In the genomic region with DNA sequence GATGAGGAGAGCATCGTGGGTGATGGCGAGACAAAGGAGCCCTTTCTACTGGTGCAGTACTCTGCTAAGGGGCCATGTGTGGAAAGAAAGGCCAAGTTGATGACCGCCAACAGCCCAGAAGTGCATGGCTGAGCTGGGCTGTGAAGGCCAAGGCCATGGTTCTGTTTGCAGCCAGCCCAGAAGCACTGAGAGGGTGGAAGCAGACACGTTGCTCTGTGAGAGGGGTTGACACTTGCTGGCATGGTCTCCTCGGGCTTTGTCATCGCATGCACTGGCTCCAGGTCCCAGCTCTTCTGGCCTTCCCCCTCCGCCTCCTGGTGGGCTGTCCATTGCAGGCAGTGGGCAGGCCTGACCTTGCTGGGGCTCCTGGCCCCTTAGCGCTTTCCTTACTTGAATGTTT, we compare ENCODE assay signal across 15 mouse cellular contexts. TPM values are rescaled to one million over a fixed set of nuclear protein-coding genes. Genes with fewer than 3 reads are reported as not detected.
DNase-seq lines count a peak whose midpoint lies in the region; ATAC-seq and TF ChIP-seq lines count a peak whose summit lies in the region.
"Had no signal": no experiment of that assay in that cellular context is flagged by ENCODE, and none has a peak within 500 bp of the region (broad histone marks: within the 10 kb centered on the region; RNA-seq: fewer than 3 reads in every experiment).

No protein-coding gene starts in this region.

- H3K4me3 ChIP-seq in forebrain, embryonic 15.5 days, result no peak overlapping the region
- no peak overlapping the region for H3K4me3 ChIP-seq in forebrain, postnatal 0 days (ENCODE audit: low read depth, low read length)
- no peak overlapping the region for H3K4me3 ChIP-seq in spleen, adult 2 months (ENCODE audit: extremely low read depth, insufficient read depth, insufficient read length)
- no peak overlapping the region for H3K4me3 ChIP-seq in hindbrain, postnatal 0 days (ENCODE audit: low read length)
- H3K4me3 ChIP-seq in olfactory bulb, adult 2 months (ENCODE audit: insufficient read depth, low read depth, low read length), result no peak overlapping the region
- H3K4me3 ChIP-seq: erythroblast, embryonic 14.5 days; heart, embryonic 13.5 days; neural tube, embryonic 13.5 days had no signal

- H3K9me3 ChIP-seq in forebrain, embryonic 15.5 days, result no peaks in the 10 kb centered on the region
- H3K9me3 ChIP-seq in forebrain, postnatal 0 days (ENCODE audit: low read length), result no peaks in the 10 kb centered on the region
- H3K9me3 ChIP-seq in hindbrain, postnatal 0 days (ENCODE audit: low read length), result no peaks in the 10 kb centered on the region
- H3K9me3 ChIP-seq: heart, embryonic 13.5 days; neural tube, embryonic 13.5 days had no signal

- no peak for DNase-seq in forebrain, postnatal 0 days
- DNase-seq in spleen, adult 2 months (ENCODE audit: low read depth in 1 of 2, low spot score in 2 of 2), result no peak
- no peak for DNase-seq in spleen, adult 18-20 months
- no peak for DNase-seq in hindbrain, postnatal 0 days (ENCODE audit: low spot score)
- no peak for DNase-seq in frontal cortex, adult 2 months (ENCODE audit: extremely low spot score in 1 of 2, low spot score in 1 of 2)
- no peak for DNase-seq in frontal cortex, postnatal 25 days (ENCODE audit: low spot score in 2 of 2)
- DNase-seq: gastrocnemius, postnatal 14 days; lung, adult 18-20 months; right cerebral cortex, postnatal 25 days had no signal

- TF ChIP-seq CTCF in forebrain, postnatal 0 days (IDR thresholded peaks at IDR 0.05; ENCODE audit: low read depth), result no peak
- no peak for TF ChIP-seq CTCF in spleen, adult 2 months (IDR thresholded peaks at IDR 0.05; ENCODE audit: extremely low read depth, insufficient read depth, insufficient read length, insufficient replicate concordance)
- TF ChIP-seq CTCF in hindbrain, postnatal 0 days (IDR thresholded peaks at IDR 0.05; ENCODE audit: low read depth), result peak; percentile 13; the same call in 1 of the 2 replicates
- no peak for TF ChIP-seq CTCF in olfactory bulb, adult 2 months (IDR thresholded peaks at IDR 0.05; ENCODE audit: insufficient read depth, low read depth, low read length)

- H3K27ac ChIP-seq in forebrain, embryonic 15.5 days (replicated peaks), result 0 out of 2 replicates have a peak overlapping the region, but pooled peaks have one; percentile 23
- no peak overlapping the region for H3K27ac ChIP-seq in forebrain, postnatal 0 days (ENCODE audit: low read depth, low read length)
- peak overlapping the region; percentile 88 for H3K27ac ChIP-seq in spleen, adult 2 months (ENCODE audit: insufficient read depth, low read length)
- peak overlapping the region; percentile 65; the same call in 1 of the 2 replicates for H3K27ac ChIP-seq in hindbrain, postnatal 0 days
- H3K27ac ChIP-seq in olfactory bulb, adult 2 months (ENCODE audit: insufficient read depth, low read depth, low read length), result peak overlapping the region; percentile 39
- H3K27ac ChIP-seq: heart, embryonic 13.5 days had no signal

- no peaks in the 10 kb centered on the region for H3K27me3 ChIP-seq in forebrain, embryonic 15.5 days
- no peaks in the 10 kb centered on the region for H3K27me3 ChIP-seq in forebrain, postnatal 0 days (ENCODE audit: insufficient read depth, low read length)
- no peaks in the 10 kb centered on the region for H3K27me3 ChIP-seq in spleen, adult 2 months (ENCODE audit: control insufficient read depth, insufficient read depth, low read length)
- H3K27me3 ChIP-seq in hindbrain, postnatal 0 days (ENCODE audit: insufficient read depth, low read length), result no peaks in the 10 kb centered on the region
- H3K27me3 ChIP-seq: heart, embryonic 13.5 days; neural tube, embryonic 13.5 days; Patski had no signal

- WGBS in forebrain, embryonic 15.5 days, result 89% methylated on average over 8 of the region's 8 CpGs
- 80% methylated on average over 8 of the region's 8 CpGs for WGBS in forebrain, postnatal 0 days
- WGBS in spleen, adult 2 months, result 85% methylated on average over 8 of the region's 8 CpGs
- 61% methylated on average over 8 of the region's 8 CpGs for WGBS in hindbrain, postnatal 0 days
- WGBS in olfactory bulb, adult 2 months, result 48% methylated on average over 8 of the region's 8 CpGs

- TF ChIP-seq POLR2A in spleen, adult 2 months (IDR thresholded peaks at IDR 0.05; ENCODE audit: low read depth, low read length), result no peak
- no peak for TF ChIP-seq POLR2A in olfactory bulb, adult 2 months (IDR thresholded peaks at IDR 0.05; ENCODE audit: insufficient read depth, low read depth, low read length)

- H3K9ac ChIP-seq in forebrain, embryonic 15.5 days (replicated peaks), result no peak overlapping the region
- H3K9ac ChIP-seq in forebrain, postnatal 0 days, result no peak overlapping the region
- no peak overlapping the region for H3K9ac ChIP-seq in hindbrain, postnatal 0 days (replicated peaks; ENCODE audit: low read length)
- H3K9ac ChIP-seq: heart, embryonic 13.5 days had no signal

- H3K36me3 ChIP-seq in forebrain, embryonic 15.5 days, result peaks cover 48% of the 10 kb centered on the region
- H3K36me3 ChIP-seq in forebrain, postnatal 0 days (ENCODE audit: insufficient read depth), result peaks cover 52% of the 10 kb centered on the region
- peaks cover 39% of the 10 kb centered on the region for H3K36me3 ChIP-seq in spleen, adult 2 months (ENCODE audit: control insufficient read depth, insufficient read depth, low read length)
- H3K36me3 ChIP-seq in hindbrain, postnatal 0 days (ENCODE audit: insufficient read depth, low read length), result peaks cover 27% of the 10 kb centered on the region; the same call in 1 of the 2 replicates

- ATAC-seq in forebrain, embryonic 15.5 days (replicated peaks), result no peak
- ATAC-seq in forebrain, postnatal 0 days, result no peak
- no peak; the same call in 1 of the 2 replicates for ATAC-seq in hindbrain, postnatal 0 days
- ATAC-seq: Patski had no signal

- peaks cover 58% of the 10 kb centered on the region for H3K4me1 ChIP-seq in forebrain, embryonic 15.5 days
- peaks cover 30% of the 10 kb centered on the region for H3K4me1 ChIP-seq in forebrain, postnatal 0 days (ENCODE audit: insufficient read depth)
- H3K4me1 ChIP-seq in spleen, adult 2 months (ENCODE audit: control insufficient read depth, insufficient read depth, insufficient read length), result peaks cover 51% of the 10 kb centered on the region
- peaks cover 42% of the 10 kb centered on the region for H3K4me1 ChIP-seq in hindbrain, postnatal 0 days (ENCODE audit: insufficient read depth, low read length)
- peaks cover 60% of the 10 kb centered on the region for H3K4me1 ChIP-seq in olfactory bulb, adult 2 months (ENCODE audit: control insufficient read depth, insufficient read depth, low read length)

- no peak overlapping the region for H3K4me2 ChIP-seq in forebrain, embryonic 15.5 days (replicated peaks)
- H3K4me2 ChIP-seq in forebrain, postnatal 0 days (ENCODE audit: low read depth), result no peak overlapping the region
- no peak overlapping the region for H3K4me2 ChIP-seq in hindbrain, postnatal 0 days (ENCODE audit: low read depth, low read length)
- H3K4me2 ChIP-seq: heart, embryonic 13.5 days; neural tube, embryonic 13.5 days had no signal

RNA-seq across cellular contexts. Expression of a gene that starts 6.5 kb away (rescaled TPM):
- polyA plus RNA-seq in forebrain, embryonic 15.5 days (2015; fragmentation: Nextera tagmentation; extraction: Ambion mirVana), result 48.2 and 48.5 TPM in 2 replicates
- 11.4 and 16.9 TPM in 2 replicates for total RNA-seq in forebrain, postnatal 0 days (2014; rRNA removed)
- 20.7 and 24.0 TPM in 2 replicates for polyA plus RNA-seq in forebrain, postnatal 0 days (2015; fragmentation: Nextera tagmentation; extraction: Ambion mirVana)
- polyA plus RNA-seq in spleen, adult 2 months (2012; rRNA removed), result 115 and 171 TPM in 2 replicates
- 23.9 and 31.6 TPM in 2 replicates for total RNA-seq in hindbrain, postnatal 0 days (2014; rRNA removed)
- 28.2 and 31.1 TPM in 2 replicates for polyA plus RNA-seq in hindbrain, postnatal 0 days (2015; fragmentation: Nextera tagmentation; extraction: Ambion mirVana)
- not detected in 2 replicates for polyA plus RNA-seq in olfactory bulb, adult 2 months (2012; ENCODE audit: insufficient read depth, insufficient read length, low replicate concordance, missing spikeins)
- polyA plus RNA-seq in frontal cortex, adult 2 months (2012; rRNA removed), result 47.6 and 49.6 TPM in 2 replicates

RNA-seq across cellular contexts. Expression of a gene that starts 11.7 kb away (rescaled TPM):
- polyA plus RNA-seq in forebrain, embryonic 15.5 days (2015; fragmentation: Nextera tagmentation; extraction: Ambion mirVana), result 156 and 171 TPM in 2 replicates
- total RNA-seq in forebrain, postnatal 0 days (2014; rRNA removed), result 324 and 367 TPM in 2 replicates
- polyA plus RNA-seq in forebrain, postnatal 0 days (2015; fragmentation: Nextera tagmentation; extraction: Ambion mirVana), result 179 and 198 TPM in 2 replicates
- polyA plus RNA-seq in spleen, adult 2 months (2012; rRNA removed), result 129 and 155 TPM in 2 replicates
- 241 and 273 TPM in 2 replicates for total RNA-seq in hindbrain, postnatal 0 days (2014; rRNA removed)
- polyA plus RNA-seq in hindbrain, postnatal 0 days (2015; fragmentation: Nextera tagmentation; extraction: Ambion mirVana), result 116 and 123 TPM in 2 replicates
- polyA plus RNA-seq in olfactory bulb, adult 2 months (2012; ENCODE audit: insufficient read depth, insufficient read length, low replicate concordance, missing spikeins), result 106 TPM in 1 of 2 replicates, not detected in the other
- polyA plus RNA-seq in frontal cortex, adult 2 months (2012; rRNA removed), result 201 and 227 TPM in 2 replicates
